Mouse (Mus musculus) cerebellum, adult 9-10 months (tissue): ENCODE measurements around the gene Atad1.
"Not testable (repeated sequence)": the region's sequence is repeated elsewhere in the genome, so short reads cannot be mapped to it uniquely, and the experiment has no call there.

Experiments
- DNase-seq: peaks from one replicate; pipeline ENCODE4 v3.0.0; 2022

Gene Atad1

DNA sequence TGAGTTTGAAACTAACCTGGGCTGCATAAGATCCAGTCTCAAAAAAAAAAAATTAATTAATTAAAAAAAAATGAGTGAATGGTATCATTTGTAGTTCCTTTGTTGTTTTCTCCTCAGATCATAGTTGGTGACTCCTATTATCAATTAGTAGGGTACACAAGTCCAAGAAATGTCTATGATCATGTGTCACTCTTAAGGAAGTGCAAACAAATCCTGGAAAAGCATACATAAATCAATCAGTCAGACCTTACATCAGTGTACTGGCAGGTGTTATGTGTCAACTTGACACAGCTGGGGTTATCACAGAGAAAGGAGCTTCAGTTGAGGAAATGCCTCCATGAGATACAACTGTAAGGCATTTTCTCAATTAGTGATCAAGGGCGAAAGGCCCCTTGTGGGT lies 71.8 kb downstream of the Atad1 start:
- not testable (repeated sequence) for DNase-seq

DNA sequence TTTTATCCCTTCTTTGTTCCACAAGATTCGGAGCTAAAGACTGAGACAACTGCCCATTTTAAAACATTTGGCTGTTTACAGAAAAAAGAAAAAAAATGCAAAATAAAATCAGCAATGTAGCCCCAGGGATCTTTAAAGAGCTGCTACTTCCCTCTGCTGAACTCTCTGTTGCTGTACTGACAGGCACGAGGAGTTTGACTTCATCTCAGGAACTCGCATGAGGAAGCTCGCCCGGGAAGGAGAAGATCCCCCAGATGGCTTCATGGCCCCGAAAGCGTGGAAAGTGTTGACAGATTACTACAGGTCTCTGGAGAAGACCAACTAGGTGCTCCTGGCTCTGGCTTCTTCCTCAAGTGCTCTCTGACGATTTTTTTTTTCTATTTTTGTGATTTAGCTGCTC lies 74.3 kb downstream of the Atad1 start:
- no peak for DNase-seq

DNA sequence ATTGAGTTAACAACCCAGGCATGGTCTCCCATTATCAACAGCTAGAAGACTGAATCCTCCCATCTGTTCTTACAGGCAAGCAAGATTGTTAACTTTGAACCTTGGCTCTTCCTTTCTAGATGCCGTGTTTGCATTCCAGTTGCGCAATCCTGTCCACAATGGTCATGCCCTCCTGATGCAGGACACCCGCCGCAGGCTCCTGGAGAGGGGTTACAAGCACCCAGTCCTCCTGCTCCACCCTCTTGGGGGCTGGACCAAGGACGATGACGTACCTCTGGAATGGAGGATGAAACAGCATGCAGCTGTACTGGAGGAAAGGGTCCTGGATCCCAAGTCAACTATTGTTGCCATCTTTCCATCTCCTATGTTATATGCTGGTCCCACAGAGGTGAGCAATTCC lies 76.7 kb downstream of the Atad1 start:
- DNase-seq: no peak

DNA sequence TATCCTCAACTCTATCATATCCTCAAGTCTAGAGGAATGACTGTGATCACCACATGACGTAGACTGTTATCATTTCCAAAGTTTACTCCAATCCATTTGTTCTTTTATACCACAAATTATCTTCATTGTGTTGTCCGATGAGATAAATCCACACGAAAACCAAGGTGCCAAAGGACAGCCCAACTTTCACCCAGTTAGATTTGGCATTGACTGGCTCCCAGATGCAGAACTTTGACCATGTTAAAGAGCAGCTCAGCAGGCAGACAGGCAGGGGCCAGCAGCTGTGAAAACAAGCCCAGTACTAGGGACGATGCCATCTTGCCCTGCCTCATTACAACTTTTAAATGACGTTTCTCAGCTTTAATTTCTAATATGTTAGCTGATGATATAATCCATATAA lies 80.2 kb downstream of the Atad1 start:
- DNase-seq: no peak

DNA sequence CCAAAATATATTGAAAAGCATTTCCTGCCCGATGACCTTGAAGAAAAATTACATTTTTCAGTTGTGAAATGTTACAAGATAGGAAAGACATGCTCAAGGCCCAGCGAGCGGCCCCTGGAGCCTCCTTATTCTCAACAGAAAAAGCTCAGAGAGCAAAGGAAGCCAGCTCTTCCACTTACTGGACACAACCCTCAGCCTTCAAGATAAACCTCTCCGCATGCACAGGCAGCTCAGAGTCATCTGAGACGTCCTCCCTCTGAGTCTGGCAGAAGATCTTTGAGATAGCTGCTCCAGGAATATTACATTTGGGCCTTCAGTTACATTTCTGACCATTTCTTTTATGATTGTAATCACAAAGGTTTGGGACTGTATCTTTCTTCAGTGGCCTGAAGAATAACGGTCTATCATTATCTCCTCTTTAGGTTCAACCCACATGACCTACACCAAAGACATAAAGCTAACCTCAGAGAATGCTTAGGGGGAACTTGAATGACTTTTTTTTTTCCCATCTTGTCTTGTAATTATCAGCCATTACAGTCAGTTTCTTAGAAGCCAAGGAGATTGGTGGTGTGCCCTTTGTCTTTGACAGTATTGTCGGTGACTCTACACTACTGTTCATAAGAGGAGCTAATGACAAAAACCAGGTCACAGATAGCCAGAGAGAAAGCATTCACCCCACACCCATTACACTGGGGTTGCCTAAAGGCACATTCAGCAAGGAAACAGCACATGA lies 85.8 kb downstream of the Atad1 start:
- no peak for DNase-seq

DNA sequence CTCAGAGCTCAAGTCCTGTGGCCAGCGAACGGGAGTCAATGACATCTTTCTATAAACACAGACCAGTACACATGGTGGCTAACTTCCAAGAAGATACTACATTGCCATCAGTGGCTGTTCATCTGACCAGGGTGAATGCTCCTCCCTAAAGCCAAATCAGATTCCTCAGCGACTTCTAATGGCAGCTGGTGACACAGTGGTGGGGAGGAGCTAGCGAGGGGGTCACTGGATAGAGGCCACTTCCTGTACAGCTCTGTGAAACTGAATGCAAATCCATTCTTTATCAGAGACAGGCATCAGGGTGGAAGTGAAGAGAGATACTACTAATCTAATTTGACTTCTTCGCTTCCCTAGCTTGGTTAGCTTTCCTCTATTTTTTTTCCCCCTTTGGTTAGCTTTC lies 86.5 kb downstream of the Atad1 start:
- DNase-seq: no peak

DNA sequence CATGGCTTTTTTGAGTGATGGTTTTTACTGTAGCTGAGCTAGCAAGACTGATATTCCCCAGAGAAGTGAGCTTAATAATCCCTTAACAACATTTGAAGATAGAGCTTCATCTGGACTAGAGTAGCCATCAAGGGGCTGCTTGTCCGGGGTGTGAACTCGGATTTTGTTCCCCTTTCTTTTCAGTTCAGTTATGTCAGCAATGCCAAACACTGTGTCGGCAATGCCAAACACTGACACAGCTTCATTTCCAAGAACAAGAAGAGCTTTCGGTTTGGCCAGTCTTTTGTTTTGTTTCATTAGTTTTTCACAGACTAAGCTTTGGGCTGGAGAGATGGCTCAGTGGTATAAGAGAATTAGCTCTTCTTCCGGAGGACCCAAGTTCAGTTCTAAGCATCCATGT lies 88.5 kb downstream of the Atad1 start:
- no peak for DNase-seq

DNA sequence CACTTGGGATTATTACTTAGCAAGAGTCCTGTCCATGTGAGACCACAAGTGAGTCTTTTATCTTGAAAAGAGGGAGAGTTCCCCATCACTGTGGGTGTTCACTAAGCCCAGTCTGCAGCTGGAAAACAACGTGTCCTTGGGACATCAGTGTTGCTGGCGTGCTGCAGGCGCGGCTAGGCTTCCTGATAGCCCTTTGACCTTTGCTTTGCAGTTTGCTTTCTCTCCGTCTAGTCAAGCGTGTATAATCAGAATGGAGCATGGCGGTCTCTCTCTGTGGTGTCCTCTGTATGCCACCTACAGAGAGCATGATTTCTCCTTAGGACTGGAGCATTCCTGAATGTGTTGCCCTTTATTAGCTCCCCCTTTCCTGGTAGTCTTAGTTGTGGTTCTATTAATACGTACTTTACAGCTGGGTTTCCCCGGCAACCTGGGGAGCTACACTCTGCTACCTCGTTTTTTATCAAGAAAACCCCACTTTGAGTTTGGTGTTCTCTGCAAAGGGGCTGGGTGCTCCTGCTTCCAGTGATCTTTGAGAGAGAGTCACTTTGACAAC lies 91.5 kb downstream of the Atad1 start:
- DNase-seq: no peak

DNA sequence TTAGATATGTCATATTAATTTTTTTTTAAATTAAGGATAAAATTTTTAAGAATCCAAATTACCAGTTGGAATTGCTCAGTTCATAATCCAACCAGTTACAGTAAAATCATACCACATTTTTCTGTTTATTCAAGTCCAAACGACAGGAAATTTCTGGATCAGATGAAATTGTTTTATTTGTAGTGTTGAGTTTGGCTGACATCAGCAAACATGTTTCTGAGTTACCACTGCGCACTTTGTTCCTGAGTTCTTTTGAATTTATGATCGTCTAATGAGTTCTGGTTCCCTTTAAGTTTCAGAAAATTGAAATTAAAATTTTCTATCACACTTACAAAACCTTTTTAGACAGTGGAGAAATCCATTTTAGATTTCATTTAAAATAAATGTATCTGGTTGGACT lies 93.2 kb downstream of the Atad1 start:
- no peak for DNase-seq

DNA sequence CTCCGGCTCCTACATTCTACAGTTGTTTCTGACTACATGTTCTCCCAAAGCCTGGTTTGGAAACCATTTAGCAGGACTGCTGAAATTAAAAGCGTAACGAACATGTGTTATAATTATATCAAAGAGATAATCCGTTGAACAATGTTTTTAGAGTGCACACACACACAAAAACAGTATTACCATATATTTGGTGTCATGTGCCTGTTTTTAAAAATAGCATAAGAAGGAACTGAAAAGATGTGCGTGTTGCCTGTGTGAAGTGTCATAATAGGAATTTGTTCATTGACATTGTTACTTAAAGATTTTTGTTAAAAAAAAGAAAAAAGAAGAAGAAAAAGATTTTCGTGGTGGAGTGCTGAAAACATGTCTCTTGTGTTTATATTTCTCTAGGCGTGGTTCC lies 93.6 kb downstream of the Atad1 start:
- DNase-seq: no peak

DNA sequence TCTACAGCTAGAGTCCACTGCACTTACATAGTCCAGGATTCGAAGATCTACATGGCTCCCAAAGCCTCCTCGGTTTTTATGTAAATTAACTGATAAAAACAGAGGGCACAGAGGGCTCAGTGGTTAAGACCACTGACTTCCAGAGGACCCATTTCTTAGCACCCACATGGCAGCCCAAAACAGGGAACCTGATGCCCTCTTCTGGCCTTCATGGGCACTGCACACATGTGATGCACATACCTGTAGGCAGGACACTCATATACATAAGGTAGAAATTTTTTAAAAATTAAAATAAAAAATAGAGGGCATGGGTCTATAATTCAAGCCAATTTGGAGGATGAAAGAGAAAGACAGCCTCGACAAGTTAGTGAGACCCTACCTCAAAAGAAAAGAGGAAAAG lies 95.9 kb downstream of the Atad1 start:
- DNase-seq: no peak

DNA sequence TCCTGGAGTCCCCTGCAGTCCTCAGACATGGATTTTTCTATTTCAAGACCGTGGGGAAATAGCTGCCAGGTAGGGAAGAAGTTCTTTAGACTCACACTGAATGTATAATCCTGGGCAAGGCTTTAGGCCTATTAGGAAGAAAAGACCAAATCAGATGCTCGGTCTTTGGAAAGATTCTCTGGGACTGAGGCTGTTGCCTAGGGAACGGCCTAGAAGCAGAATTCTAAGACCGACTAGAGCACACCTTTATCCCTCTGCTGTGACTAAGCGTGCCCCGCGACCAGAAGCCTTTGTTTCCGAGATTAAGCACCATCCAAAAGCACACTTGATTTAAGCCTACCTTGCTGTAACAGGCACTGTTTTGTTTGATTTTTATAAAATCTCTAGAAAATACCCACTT lies 97.6 kb downstream of the Atad1 start:
- no peak for DNase-seq

DNA sequence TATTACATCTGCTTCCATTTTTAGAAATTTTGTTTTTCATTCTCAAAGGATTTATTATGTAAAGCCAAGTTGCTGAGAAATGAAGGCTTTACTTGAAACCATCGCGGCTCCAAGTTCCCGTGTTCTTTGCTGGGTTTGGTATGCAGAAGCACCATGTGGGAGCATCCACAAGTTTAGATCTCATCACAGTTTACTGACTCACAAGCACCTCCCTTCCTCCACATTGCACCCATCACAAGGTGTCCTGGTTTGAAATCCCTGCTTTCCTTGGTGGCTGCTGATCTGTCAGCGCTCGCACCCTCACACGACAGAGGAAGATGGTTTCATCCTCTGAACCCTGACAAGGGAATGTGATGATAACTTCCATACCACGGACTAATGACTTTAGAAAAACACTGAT lies 98.1 kb downstream of the Atad1 start:
- no peak for DNase-seq

DNA sequence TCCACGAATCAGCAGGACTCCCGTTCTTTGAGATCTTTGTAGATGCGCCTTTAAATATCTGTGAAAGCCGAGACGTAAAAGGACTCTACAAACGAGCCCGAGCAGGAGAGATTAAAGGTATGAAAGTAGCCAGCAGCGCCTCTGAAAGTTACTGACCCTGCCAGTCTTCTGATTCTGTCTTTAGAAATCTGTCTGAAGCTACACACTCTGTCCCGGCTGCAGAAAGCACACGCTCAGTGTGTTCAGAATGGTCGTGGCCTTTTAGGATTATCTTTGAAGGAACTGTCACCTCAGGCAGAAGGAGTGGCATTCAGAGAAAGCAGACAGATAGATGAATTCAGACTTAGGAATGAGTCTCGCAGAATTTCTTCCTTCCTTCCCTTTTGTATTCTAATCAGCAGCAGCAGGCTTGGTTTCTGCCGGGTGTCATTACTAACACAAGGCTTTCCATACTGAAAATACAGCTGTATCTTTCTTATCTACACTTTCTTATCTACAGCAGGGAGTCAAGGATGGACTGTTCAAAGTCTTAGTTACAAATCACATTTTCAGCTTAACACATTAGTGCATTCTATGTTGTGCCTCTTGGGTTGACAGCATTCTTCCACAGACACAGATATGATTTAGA lies 101.2 kb downstream of the Atad1 start:
- DNase-seq: no peak

DNA sequence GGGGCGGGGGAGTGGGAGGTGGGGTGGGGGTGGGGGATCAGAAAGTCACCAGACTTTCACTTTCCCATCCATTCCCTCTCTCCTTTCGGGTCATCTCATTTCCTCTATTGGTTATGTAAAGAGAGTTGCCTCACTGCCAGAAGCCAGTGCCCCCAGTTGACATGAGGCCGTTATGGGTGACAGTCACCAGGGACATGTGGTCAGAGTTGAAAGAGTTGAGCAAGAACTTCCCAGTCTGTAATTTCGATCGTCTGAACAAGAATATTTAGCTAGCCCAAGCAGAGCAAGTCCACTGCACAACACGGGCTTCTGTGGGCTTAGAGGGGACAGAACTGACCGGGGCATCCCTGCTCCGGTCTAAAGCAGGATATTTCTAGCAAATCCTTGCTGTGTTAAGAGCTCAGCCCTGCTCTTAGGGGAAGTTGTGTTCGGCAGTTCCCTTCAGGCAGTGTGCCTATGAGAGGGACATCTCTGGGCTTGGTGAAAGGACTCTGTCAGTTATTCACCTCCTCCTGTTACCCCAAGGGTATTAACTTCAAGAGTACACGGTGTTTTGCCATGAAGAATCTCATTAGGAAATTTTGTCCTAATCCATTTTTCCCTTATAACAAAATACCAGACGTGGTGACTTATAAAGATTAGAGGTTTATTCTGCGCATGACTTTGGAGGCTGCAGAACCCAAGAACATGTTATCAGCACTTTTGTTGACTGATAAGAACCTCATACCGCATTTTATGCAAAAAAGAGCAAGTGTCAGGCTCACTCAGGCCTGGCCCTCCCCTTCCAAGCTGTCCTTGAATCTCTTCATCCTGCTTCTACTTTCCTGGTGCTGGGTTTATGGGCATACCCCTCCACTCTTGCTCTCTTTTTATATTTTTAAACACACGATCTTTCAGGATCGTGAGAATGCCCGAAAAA lies 102.0 kb downstream of the Atad1 start:
- DNase-seq: no peak

DNA sequence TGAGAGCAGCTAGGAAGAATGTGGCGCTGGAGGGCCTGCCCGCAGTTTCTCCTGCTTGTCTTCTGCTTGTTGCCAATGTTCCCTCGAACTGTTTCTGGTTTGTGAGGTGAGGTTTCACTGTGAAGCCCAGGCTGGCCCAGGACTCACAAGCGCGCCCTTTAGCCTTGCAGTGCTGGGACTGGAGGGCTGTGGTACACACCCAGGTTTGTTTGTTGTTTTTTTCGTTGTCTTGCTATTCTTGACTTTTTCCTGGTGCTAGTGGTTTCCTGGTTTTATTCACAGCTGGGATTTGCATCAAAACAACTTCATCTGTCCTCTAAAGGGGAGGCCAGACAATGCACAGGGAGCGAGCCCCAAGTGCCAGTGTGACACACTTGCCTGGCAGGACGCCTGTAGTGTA lies 104.7 kb downstream of the Atad1 start:
- no peak for DNase-seq

DNA sequence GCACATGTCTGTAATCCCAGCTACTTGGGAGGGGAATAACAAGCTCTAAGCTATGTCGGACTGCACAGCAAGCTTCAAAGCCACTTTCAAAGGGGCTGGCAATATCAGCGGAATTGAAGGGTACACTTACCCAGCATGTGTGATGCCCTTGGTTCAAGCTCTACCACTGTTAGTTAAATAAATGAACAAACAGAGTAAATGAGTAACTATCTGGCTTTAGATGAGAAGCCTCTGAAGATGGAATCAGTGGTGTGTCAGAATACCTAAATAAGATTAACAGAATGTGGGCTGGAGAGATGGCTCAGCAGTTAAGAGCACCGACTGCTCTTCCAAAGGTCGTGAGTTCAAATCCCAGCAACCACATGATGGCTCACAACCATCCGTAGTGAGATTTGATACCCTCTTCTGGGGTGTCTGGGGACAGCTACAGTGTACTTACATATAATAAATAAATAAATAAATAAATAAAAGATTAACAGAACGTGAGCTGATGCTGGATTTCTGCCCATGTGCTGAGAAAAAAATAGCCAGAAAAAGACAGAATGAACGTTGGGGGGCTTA lies 110.9 kb downstream of the Atad1 start:
- DNase-seq: no peak

DNA sequence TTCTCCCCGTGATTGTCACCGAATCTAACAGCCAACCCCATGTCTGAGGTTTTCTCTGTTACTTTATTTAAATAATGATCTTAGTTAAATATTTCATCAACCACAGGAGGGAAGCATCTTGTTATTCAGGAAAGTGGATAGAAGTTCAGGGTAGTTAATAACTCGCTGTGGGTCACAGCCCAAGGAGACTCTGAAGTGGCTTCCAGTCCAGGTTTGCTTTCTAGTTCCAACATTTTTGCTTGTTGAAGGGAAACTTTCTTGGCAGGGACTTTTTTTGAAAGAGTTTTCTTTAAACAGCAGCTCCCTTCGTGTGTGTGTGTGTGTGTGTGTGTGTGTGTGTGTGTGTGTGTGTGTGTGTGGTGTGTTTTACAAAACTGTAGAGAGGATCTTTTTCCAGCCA lies 112.0 kb downstream of the Atad1 start:
- no peak for DNase-seq

DNA sequence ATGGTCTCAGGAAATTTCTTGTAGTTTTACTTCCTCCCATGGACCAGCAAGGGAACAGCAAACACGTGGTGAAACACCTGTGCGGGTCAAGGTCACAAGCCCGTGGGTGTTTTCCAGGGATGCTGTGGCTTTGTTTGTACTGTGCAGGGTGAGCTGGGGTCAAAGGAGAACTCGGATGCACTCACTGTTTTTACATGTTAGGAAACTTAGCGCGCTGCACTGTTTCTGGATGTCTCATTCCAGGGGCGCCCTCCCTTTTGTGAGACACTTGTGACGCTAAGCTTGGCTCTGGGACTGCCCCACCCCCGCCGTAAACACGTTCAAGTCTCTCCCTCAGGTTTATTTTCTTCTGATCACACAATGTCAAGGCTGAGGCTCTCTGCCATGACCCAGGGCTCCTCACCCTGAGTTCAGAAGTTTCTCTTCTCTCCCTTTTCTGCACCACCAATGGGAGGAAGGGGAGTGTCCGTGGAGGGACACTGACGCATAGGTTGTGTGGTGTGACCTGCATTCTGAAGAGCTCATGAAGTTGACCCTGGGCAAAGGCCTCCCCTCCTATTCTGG lies 112.7 kb downstream of the Atad1 start:
- no peak for DNase-seq

DNA sequence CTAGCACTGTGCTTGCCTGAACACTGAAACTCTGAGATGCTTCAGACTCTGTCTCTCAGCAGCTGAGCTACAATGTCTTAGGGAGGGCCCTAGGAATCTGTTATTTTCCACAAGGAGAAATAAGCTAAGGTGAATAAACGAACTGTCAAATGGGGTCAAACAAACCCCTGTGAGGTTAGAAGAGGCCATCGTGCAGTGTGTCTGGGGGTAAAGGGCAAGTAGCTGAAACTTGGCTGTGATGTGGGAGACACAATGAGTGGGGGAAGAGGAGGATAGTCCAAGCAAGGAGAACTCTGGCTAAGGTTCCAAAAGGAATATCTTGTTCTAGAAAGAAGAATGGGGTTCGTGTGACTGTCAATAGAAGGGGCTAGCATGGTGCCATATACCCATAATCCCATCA lies 117.4 kb downstream of the Atad1 start:
- no peak for DNase-seq
